Mouse (Mus musculus) megakaryocyte, embryonic 14.5 days (primary cell): ENCODE results near the gene Cops3.

Source experiments
- FLI1 ChIP-seq: IDR thresholded peaks from 2 replicates; pipeline ENCODE4 v1.6.1; 2012; ENCODE audit warnings: low read length, inconsistent platforms, mixed read lengths
- GATA1 ChIP-seq: IDR thresholded peaks from 3 replicates; pipeline ENCODE4 v1.6.1; 2012; ENCODE audit warnings: mixed read lengths, low read length, inconsistent platforms, borderline replicate concordance

- TF ChIP-seq FLI1 (no peak), GATA1 (no peak)
Measured at GRCm38 (mm10) chr11:59810480-59811158, 29.0 kb downstream of the Cops3 start.
